Mouse (Mus musculus) urinary bladder, postnatal 36 days (tissue): ENCODE results near the gene Xpo4.
"Not testable (repeated sequence)": the region's sequence is repeated elsewhere in the genome, so short reads cannot be mapped to it uniquely, and the experiment has no call there.

Source experiments
- DNase-seq, 2 experiments: peaks; one replicate each; pipeline ENCODE4 v3.0.0; 2022; ENCODE audit warnings: low spot score in 2 of 2, mixed read lengths in 1 of 2

The Xpo4 gene

DNA sequence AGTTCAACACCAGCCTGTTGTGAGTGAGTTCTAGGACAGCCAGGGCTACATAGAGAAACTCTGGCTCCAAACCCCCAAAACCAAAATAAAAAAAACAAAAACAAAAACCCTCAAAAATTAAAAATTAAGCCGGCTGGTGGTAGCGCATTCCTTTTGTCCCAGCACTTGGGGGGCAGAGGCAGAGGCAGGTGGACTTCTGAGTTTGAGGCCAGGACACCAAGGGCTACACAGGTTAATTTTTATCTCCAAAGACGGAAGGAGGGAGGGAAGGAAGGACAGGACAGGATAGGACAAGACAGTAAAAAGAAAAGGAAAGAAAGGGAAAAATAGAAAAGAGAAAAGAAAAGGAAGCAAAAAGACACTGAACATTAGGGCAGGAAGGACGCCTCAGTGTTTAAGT lies 17.5 kb upstream of the Xpo4 start:
- DNase-seq: no peak

DNA sequence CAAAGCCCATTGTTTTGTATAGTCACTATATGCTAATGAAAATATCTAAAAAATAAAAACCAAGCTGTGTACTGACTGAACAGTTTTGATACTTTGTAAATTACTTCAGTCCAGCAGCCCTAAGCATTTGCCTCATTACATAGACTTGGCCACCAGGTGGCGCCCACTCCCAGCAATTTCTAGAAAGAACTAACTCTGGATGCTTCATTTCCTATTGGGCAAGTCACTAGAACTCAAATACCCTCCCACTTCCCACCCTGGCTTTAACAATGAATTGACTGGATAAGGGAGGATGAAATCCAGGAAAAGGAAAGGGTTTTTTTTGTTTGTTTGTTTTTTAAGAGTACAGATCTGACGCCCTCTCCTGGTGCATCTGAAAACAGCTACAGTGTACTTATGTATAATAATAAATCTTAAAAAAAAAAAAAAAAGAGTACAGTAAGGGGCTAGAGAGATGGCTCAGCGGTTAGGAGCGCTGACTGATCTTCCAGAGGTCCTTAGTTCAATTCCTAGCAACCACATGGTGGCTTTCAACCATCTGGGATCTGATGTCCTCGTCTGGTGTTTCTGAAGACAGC lies 14.8 kb upstream of the Xpo4 start:
- DNase-seq: peak; percentile 76 to 82

DNA sequence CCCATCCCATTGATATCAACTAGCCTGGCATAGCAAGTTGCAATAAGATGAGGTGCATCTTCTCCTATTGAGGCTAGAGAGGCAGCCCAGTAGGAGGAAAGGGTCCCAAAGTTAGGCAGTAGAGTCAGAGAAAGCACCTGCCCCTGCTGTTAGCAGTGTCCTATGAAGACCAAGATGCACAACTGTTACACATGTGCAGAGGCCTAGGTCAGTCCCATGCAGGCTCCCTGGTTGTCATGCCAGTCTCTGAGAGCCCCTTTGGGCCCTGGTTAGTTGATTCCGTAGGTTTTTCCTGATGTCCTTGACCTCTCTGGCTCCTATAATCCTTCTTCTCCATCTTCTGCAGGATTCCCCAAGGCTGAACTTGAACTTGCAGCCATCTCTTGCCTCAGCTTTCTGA lies 14.3 kb upstream of the Xpo4 start:
- DNase-seq: no peak

DNA sequence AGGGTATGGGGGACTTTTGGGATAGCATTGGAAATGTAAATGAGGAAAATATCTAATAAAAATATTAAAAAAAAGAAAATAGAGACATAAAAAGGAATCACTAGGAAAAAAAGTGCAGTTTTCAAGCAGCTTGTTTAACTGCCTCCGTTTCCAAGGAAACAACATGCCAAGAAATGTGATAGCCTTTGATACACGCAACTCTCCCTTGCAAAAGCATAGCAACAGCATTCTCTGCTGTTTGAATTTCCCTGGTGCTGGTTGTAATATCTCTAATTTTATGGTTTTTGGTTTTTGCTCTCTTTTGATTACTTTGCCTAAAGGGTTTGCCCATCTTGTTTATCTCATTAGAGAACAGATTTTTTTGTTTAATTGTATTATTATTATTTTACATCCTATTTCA lies 10.3 kb upstream of the Xpo4 start:
- no peak for DNase-seq

DNA sequence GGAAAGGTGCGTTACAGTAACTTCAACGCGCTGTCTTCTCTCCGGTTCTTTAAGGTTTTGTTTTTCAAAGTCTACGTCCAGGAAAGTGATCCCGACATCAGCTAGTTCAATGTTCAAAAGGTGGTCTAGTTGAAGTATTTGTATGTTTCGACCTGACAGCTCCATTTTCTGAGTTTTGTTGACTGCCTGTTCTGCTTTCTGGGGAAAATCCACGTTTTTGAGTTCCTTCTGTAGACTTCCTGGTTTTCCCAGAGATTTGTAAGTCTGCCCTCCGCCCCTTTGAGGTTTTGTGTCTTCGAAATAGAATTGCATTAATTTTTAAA lies 359 bp upstream of the Xpo4 start:
- no peak for DNase-seq

DNA sequence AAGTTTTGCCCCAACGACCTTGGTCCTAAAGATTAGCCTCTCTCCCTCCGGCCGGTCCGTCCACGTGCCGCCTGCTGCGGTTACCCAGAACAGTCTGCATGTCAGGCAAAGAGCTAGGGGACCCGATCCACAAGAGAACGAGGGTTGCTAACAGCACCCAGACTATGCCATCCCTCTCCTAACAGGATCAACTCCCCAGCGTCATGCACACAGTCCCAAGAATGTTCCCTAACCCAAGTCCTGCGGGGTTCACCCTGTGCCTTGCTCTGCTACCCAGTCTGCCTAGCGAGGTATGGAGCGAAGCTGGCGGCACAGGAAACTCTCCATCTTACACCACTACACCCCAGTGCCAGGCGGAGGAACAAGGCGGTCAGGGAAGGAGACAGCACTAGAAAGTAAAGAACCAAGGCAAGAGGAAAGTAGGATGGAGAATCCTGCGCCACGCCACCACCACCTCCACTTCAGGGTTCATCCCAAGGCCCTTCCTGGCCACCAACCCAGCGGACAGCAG lies 864 bp downstream of the Xpo4 start:
- no peak for DNase-seq

DNA sequence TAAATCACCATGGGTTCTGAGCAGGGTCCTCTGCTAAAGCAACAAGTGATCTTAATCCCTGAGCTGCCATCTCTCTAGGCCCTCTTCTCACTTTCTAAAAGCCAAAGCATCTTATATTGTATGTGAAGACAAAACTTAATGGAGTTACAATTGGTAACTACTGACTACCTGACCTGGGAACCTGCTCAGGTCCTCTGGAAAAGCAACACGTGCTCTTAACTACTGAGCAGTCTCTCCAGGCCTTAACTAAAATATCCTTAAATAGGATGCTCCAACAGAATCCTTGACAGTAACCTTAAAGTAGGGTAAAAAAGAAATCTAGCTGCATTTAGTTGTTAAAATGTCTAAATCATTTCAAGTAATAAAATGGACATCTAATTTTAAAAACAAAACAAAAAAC lies 1.6 kb downstream of the Xpo4 start:
- no peak for DNase-seq

DNA sequence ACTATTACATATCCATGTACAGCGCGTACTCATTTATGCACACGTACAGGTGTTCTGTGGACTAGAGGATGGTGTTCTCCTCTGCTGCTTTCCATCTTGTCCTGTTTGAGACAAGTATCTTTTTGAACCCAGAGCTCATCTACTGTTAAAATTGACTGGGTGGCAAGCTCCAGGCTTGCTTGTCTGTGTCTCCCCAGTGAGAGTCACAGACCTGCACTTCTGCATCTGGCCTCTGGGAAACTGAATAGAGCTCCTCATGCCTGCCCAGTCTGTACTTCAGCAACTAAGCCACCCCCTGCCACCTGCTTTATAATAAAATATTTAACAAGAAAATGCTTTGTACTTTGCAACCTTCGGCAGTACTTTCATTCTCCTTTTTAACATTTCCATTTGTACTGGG lies 6.9 kb downstream of the Xpo4 start:
- DNase-seq: no peak

DNA sequence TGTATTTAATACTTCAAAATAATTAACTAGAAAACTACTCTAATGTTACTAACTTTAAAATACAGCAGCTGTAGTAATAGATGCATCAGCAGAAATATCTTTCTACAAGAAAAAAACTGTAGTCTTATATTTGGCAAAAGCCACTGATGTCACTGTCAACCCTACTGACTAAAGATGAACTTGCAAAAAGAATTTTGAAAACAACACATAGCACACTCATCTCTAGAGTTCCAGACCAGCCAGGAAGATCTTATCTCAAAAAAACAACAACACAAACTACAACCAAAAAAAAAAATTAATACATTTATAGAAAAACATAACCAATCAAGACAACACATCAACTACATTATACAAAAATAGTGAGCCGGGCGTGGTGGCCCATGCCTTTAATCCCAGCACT lies 7.7 kb downstream of the Xpo4 start:
- DNase-seq: no peak

DNA sequence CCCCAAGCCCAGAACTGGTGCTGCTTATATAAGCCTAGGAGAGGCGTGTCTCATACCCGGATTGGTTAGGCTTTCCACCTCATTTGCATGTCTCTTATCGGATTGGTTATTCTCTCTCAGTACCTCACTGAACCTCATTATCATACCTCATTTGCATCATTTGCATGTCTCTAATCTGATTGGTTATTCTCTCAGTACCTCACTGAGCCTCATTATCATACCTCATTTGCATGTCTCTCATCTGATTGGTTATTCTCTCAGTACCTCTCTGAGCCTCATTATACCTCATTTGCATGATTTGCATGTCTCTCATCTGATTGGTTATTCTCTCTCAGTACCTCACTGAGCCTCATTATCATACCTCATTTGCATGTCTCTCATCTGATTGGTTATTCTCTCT lies 8.7 kb downstream of the Xpo4 start:
- not testable (repeated sequence) for DNase-seq

DNA sequence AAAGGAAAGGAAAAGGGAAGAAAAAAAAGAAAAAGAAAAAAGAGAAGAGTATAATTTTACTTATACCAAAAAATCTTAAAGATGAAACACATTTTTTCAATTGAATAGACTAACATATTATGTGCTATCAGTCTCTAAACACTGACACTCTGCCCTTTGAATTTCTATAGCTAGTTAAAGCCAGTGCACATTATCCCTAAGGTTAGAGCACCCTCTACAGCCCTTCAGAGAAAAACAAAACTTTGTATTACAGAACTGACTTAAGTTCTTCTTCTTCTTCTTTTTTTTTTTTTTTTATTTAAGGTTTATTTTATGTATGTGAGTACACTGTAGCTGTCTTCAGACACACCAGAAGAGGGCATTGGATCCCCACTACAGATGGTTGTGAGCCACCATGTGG lies 15.7 kb downstream of the Xpo4 start:
- no peak for DNase-seq

DNA sequence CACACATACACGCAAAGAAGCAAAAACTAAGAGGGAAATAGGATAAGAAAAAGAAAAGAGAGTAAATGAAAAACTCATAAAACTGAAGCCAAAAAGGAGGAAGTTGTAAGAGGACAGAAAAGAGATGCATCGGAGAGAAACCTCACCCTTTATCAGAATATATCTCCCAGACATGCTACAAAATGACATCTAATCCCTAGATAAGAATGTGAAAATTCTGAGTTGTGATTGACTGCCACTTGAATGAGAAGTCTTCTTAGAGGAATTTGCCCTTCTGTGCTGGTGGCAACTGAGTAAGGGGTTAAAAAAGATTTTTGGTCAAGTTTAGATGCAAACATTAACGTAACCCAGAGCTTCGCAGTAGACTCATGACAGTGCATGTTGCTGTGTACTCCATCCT lies 19.1 kb downstream of the Xpo4 start:
- no peak for DNase-seq

DNA sequence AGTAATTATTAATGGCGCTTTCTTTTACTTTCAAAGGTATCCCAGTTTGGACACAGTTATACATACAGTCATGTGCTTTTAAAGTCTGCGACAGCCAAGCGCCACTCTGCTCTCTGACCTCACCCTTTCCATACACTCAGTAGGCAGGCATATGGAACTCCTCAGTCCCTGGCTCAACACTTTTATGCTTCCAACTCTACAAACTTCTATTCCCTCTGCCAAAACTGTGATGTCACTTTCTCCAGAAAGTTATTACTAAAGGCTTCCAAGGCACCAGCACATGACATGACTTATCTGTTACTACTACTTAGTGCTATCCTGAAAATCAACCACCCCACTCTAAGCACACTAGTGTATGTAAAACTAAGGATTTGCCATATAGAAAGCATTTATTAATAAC lies 26.1 kb downstream of the Xpo4 start:
- no peak for DNase-seq

DNA sequence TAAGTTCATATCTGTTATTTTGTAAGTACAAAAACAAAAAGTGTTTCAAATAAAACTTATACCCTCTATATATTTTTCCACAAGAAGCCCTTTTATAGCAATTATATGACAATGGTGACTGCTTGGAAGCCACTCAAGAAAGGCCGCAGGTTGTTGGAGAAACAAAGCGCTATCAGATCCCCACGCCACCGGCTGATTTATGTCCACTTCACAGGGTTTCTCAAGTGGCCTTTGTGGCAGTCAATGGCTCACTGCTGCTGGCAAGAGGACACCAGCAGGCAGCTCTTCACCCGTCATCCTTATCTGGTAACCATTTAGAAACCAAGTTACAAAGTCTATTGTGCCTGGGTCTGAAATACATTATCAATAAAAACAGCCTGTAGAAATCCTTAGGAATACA lies 31.1 kb downstream of the Xpo4 start:
- DNase-seq: no peak

DNA sequence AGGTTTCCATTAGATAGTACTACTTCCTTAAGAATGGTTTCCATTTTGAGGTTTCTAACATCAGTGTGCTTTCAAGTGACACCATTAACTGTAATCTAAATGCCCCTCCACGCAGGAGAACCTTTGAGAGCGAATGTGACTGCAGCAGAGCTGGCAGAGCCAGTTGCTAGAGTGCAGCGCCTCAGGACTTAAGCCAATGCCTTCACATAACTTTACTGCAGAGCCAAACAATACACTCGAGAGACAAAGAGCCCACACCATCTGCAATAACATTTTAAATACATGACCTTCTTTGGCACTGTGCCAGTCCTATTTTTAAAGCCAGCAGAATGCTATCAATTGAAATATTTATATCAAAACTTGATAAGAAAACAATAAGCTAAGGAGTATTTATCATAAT lies 35.6 kb downstream of the Xpo4 start:
- no peak for DNase-seq

DNA sequence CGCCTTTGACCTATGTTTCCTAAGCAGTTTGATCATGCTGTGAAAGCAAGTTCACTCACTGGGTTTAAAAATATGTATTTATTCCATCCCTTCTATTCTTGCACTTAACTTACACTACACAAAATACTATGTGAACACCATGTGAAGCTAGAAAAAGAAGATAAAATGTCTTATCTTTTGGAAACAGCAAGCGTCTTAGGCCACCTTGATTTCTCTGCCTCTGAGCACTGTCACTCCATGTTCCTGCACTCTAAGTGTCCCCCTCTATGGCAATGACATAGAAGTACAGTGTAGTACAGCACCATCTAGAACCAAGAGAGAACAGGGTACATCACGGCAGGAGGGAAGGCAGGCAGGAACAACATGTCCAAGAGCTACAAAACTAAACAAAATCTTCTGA lies 42.3 kb downstream of the Xpo4 start:
- DNase-seq: no peak

DNA sequence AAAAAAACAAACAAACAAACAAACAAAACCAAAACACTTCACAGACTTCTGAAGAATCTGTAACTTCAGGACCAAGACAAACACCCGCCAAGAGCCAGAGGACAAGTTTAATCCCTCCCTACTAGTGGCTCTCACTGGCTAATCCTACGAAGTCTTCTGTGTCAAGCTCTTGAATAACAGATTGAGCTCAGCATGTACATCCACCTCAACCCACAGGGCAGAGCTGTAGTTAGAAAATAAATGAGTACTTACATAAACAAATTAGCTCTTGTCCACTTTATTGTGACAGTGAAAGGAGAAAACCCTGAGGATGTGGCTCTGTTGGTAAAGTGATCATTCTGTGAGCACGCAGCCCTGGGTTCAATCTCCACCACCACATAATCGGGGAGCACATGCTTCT lies 43.5 kb downstream of the Xpo4 start:
- DNase-seq: no peak

DNA sequence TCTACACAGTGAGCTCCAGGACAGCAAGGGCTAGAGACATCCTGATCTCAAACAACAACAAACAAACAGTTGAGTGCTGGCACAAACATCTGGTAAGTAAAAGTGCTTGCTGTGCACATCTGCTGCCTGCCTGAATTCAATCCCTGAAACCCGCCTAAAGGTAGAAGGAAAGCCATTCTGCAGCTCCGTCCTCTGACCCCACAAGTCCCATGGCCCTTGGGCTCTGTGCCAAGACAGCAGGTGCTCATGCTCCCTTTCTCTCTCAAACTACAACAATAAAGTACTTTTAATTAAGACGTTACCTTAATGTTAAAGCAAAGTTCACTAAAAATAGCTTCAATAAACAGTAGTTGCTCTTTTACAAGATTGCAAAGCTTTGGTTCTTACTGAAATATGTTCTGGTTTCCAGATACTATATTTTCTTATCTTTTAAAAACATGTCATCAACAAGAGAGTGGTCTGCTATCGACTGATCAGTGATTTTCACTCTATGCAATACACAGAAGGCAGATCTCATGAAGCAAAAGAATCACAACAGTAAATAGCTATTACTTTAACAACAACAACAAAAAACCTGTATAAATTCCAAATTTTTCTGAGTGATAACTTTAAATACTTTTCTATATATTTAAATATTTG lies 44.5 kb downstream of the Xpo4 start:
- no peak for DNase-seq

DNA sequence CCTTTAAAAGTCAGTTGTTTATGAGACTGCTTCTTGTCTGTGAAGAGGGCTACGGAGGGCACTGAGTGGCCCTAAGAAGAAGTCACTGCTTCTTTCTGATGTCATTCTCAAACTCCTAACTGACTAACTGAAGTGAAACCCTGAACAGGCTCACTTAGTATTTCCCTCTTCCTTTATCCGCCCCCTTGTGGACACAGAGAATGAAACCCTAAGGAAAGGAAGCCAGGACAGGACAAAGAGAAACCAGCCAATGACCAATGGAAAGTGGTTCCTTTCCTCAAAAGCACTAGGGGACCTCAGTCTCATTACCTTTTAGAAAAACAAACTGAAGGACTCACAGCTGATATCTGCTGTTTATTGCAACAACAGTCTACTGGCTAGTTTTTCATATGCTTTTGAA lies 45.7 kb downstream of the Xpo4 start:
- peak in 1 of 2 experiments; percentile 20 for DNase-seq

DNA sequence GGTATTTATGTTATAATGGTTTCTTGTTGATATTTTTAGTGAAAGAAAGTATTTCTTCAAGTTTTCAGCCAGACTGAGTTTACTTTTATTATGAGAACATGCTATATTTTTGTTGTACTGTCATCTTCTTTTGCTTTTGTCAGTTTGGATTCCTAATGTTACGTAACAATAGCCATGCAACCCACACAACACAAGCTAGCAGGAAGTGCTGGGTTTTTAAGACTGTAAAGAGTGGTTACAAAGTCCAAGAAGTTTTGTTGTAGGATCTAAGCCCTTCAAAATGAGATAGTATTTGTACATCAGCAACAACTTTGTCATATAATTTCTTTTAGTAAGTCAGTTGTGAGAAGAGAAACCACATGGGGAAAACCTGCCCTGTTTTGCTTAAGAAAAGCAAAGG lies 47.6 kb downstream of the Xpo4 start:
- DNase-seq: no peak

DNA sequence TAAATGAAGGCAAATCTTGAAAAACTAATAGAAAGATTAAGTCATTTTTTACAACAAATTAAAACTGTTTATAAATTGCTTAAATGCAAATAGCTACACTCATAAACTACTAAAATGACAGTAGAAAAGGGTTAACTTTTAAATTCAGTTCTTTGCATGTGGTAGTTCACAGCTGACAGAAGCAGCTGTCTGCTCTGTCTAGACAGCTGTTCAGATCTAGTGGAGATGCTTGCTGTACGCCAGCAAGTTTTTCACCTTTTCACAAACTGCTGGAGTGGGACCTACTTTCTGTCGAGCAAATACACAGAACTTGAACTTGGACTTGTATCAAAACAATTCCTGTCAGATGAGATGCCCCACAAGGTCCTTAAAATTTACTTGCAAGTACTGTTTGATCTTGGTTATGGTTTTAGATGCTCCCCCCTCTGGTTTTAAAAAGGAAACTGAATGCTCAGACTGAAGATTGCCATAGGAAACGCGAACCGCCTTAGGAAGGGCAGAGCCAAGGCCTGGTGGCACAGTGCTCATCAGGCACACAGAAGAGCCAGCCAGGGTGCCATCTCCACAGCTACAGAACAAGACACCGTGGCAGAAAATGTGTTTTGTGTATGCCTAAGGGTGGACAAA lies 48.8 kb downstream of the Xpo4 start:
- DNase-seq: no peak

DNA sequence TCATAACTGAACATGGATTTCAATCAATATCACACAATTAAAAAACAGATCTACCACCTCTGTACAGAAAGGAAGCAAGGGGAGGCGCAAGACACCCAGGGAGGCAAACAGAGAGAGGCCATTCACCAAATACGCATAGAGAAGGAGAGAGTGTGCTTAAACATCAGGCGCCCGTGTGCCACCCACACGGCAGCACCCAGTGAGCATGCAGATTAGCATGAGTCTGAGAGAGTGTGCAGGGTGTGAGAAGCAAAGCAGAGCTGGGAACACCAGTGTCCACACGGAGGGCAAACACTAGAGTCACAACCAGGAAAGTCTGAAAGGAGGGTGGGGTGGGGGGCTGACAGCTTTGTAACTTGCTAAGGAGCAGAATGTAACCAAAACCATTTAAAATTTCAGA lies 49.4 kb downstream of the Xpo4 start:
- DNase-seq: no peak

DNA sequence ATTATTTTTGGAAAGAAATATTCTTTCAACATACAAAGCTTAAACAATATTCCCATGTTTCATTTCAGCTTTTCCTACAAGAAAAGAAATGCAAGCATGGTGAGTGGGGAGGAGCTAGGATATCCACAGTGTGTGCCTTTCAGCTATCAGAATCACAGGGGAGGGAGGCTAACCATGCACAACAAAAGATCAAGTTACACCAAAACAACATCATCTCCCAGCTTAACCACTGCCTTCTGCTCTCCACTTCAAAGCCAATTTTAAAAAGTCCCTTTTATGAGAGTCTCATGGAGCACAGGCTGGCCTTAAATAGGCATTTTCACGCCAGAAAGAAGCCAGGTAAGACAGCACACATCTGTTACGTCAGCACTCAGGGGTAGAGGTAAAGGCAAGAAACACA lies 54.2 kb downstream of the Xpo4 start:
- DNase-seq: no peak
